Mouse (Mus musculus): ENCODE data around the gene Afap1l2. TPM values are rescaled to one million over a fixed set of nuclear protein-coding genes. Genes with fewer than 3 reads are reported as not detected.

Afap1l2 gene
- polyA plus RNA-seq, 1 experiment from 2014 or later, result 1.1 TPM

- DNase-seq (ENCODE audit: low spot score), result no peak
- peaks cover 5% of the 10 kb centered on the region; the same call in 1 of the 2 replicates for H3K4me1 ChIP-seq
- no peak overlapping the region for H3K27ac ChIP-seq
- no peaks in the 10 kb centered on the region for H3K9me3 ChIP-seq (replicated peaks)
- 89% methylated on average over 2 of the region's 2 CpGs for WGBS
- no peaks in the 10 kb centered on the region for H3K36me3 ChIP-seq
- H3K27me3 ChIP-seq (ENCODE audit: low read depth, poor library complexity, severe bottlenecking), result no peaks in the 10 kb centered on the region
- H3K4me3 ChIP-seq, result no peak overlapping the region
These were observed 49.0 kb downstream of the Afap1l2 start for GRCm38 (mm10) chr19:56959057-56959456.

GRCm38 (mm10) chr19:56958582-56959021, 49.4 kb downstream of the Afap1l2 start:
- Histone ChIP-seq H3K4me3 (no peak overlapping the region), H3K27me3 (ENCODE audit: low read depth, poor library complexity, severe bottlenecking) (no peaks in the 10 kb centered on the region), H3K9me3 (replicated peaks) (no peaks in the 10 kb centered on the region), H3K4me1 (peaks cover 2% of the 10 kb centered on the region; the same call in 1 of the 2 replicates), H3K36me3 (no peaks in the 10 kb centered on the region), H3K27ac (no peak overlapping the region)
- DNase-seq (ENCODE audit: low spot score), result no peak
- WGBS, result 59% methylated on average over 6 of the region's 6 CpGs

GRCm38 (mm10) chr19:56958011-56958410, 50.0 kb downstream of the Afap1l2 start:
- no peaks in the 10 kb centered on the region for H3K27me3 ChIP-seq (ENCODE audit: low read depth, poor library complexity, severe bottlenecking)
- no peaks in the 10 kb centered on the region for H3K36me3 ChIP-seq
- no peak for DNase-seq (ENCODE audit: low spot score)
- H3K9me3 ChIP-seq (replicated peaks), result no peaks in the 10 kb centered on the region
- 82% methylated on average over 4 of the region's 4 CpGs for WGBS
- H3K4me1 ChIP-seq, result peaks cover 2% of the 10 kb centered on the region; the same call in 1 of the 2 replicates
- H3K27ac ChIP-seq, result no peak overlapping the region
- H3K4me3 ChIP-seq, result no peak overlapping the region

GRCm38 (mm10) chr19:56955568-56956513, 52.2 kb downstream of the Afap1l2 start:
- Histone ChIP-seq H3K27ac (no peak overlapping the region), H3K4me3 (no peak overlapping the region), H3K9me3 (replicated peaks) (no peaks in the 10 kb centered on the region), H3K27me3 (ENCODE audit: low read depth, poor library complexity, severe bottlenecking) (no peaks in the 10 kb centered on the region), H3K36me3 (no peaks in the 10 kb centered on the region), H3K4me1 (peaks cover 2% of the 10 kb centered on the region; the same call in 1 of the 2 replicates)
- WGBS, result 81% methylated on average over 20 of the region's 20 CpGs
- no peak for DNase-seq (ENCODE audit: low spot score)

GRCm38 (mm10) chr19:56954857-56955256, 53.2 kb downstream of the Afap1l2 start:
- no peak for DNase-seq (ENCODE audit: low spot score)

GRCm38 (mm10) chr19:56953856-56954255, 54.2 kb downstream of the Afap1l2 start:
- Histone ChIP-seq H3K4me3 (no peak overlapping the region), H3K36me3 (no peaks in the 10 kb centered on the region), H3K9me3 (replicated peaks) (no peaks in the 10 kb centered on the region), H3K27me3 (ENCODE audit: low read depth, poor library complexity, severe bottlenecking) (no peaks in the 10 kb centered on the region), H3K4me1 (peaks cover 7% of the 10 kb centered on the region), H3K27ac (no peak overlapping the region)
- no peak for DNase-seq (ENCODE audit: low spot score)
- 84% methylated on average over 4 of the region's 4 CpGs for WGBS

More at GRCm38 (mm10) chr19:56954857-56955256, 53.2 kb downstream of the Afap1l2 start:
- Histone ChIP-seq H3K9me3 (replicated peaks) (no peaks in the 10 kb centered on the region), H3K4me3 (no peak overlapping the region), H3K4me1 (peaks cover 6% of the 10 kb centered on the region), H3K27ac (no peak overlapping the region), H3K36me3 (no peaks in the 10 kb centered on the region), H3K27me3 (ENCODE audit: low read depth, poor library complexity, severe bottlenecking) (no peaks in the 10 kb centered on the region)
- WGBS, result 92% methylated on average over 13 of the region's 13 CpGs

GRCm38 (mm10) chr19:56950818-56951217, 57.2 kb downstream of the Afap1l2 start:
- no peak overlapping the region for H3K4me3 ChIP-seq
- H3K27ac ChIP-seq, result no peak overlapping the region
- 82% methylated on average over 7 of the region's 7 CpGs for WGBS
- H3K27me3 ChIP-seq (ENCODE audit: low read depth, poor library complexity, severe bottlenecking), result no peaks in the 10 kb centered on the region
- H3K9me3 ChIP-seq (replicated peaks), result no peaks in the 10 kb centered on the region
- H3K4me1 ChIP-seq, result peaks cover 5% of the 10 kb centered on the region; the same call in 1 of the 2 replicates
- no peaks in the 10 kb centered on the region for H3K36me3 ChIP-seq
- DNase-seq (ENCODE audit: low spot score), result no peak

- no peak for DNase-seq (ENCODE audit: low spot score)
- H3K27me3 ChIP-seq (ENCODE audit: low read depth, poor library complexity, severe bottlenecking), result no peaks in the 10 kb centered on the region
- peaks cover 5% of the 10 kb centered on the region; the same call in 1 of the 2 replicates for H3K4me1 ChIP-seq
- H3K36me3 ChIP-seq, result no peaks in the 10 kb centered on the region
- H3K4me3 ChIP-seq, result no peak overlapping the region
- 74% methylated on average over 8 of the region's 8 CpGs for WGBS
- no peak overlapping the region for H3K27ac ChIP-seq
- H3K9me3 ChIP-seq (replicated peaks), result no peaks in the 10 kb centered on the region
These were observed 58.2 kb downstream of the Afap1l2 start for GRCm38 (mm10) chr19:56949868-56950267.

GRCm38 (mm10) chr19:56947971-56948610, 59.9 kb downstream of the Afap1l2 start:
- no peak for DNase-seq (ENCODE audit: low spot score)
- H3K36me3 ChIP-seq, result no peaks in the 10 kb centered on the region
- peaks cover 13% of the 10 kb centered on the region for H3K4me1 ChIP-seq
- H3K9me3 ChIP-seq (replicated peaks), result no peaks in the 10 kb centered on the region
- H3K4me3 ChIP-seq, result no peak overlapping the region
- H3K27ac ChIP-seq, result no peak overlapping the region
- 75% methylated on average over 6 of the region's 6 CpGs for WGBS
- H3K27me3 ChIP-seq (ENCODE audit: low read depth, poor library complexity, severe bottlenecking), result no peaks in the 10 kb centered on the region

- DNase-seq (ENCODE audit: low spot score), result no peak
- Histone ChIP-seq H3K9me3 (replicated peaks) (no peaks in the 10 kb centered on the region), H3K27ac (no peak overlapping the region), H3K27me3 (ENCODE audit: low read depth, poor library complexity, severe bottlenecking) (no peaks in the 10 kb centered on the region), H3K36me3 (no peaks in the 10 kb centered on the region), H3K4me1 (peaks cover 13% of the 10 kb centered on the region), H3K4me3 (no peak overlapping the region)
- WGBS, result 92% methylated on average over 3 of the region's 3 CpGs
These were observed 61.3 kb downstream of the Afap1l2 start for GRCm38 (mm10) chr19:56946727-56947126.

- no peaks in the 10 kb centered on the region for H3K27me3 ChIP-seq (ENCODE audit: low read depth, poor library complexity, severe bottlenecking)
- H3K4me1 ChIP-seq, result peaks cover 13% of the 10 kb centered on the region
- H3K9me3 ChIP-seq (replicated peaks), result no peaks in the 10 kb centered on the region
- WGBS, result 95% methylated on average over 7 of the region's 7 CpGs
- no peak overlapping the region for H3K27ac ChIP-seq
- no peak overlapping the region for H3K4me3 ChIP-seq
- DNase-seq (ENCODE audit: low spot score), result no peak
- no peaks in the 10 kb centered on the region for H3K36me3 ChIP-seq
These were observed 61.8 kb downstream of the Afap1l2 start for GRCm38 (mm10) chr19:56946277-56946676.

GRCm38 (mm10) chr19:56945621-56946020, 62.4 kb downstream of the Afap1l2 start:
- 84% methylated on average over 2 of the region's 2 CpGs for WGBS
- Histone ChIP-seq H3K27me3 (ENCODE audit: low read depth, poor library complexity, severe bottlenecking) (no peaks in the 10 kb centered on the region), H3K4me1 (peaks cover 13% of the 10 kb centered on the region), H3K9me3 (replicated peaks) (no peaks in the 10 kb centered on the region), H3K4me3 (no peak overlapping the region), H3K36me3 (no peaks in the 10 kb centered on the region), H3K27ac (no peak overlapping the region)
- no peak for DNase-seq (ENCODE audit: low spot score)

- Histone ChIP-seq H3K27ac (no peak overlapping the region), H3K36me3 (no peaks in the 10 kb centered on the region), H3K4me3 (no peak overlapping the region), H3K4me1 (peaks cover 9% of the 10 kb centered on the region; the same call in 1 of the 2 replicates), H3K9me3 (replicated peaks) (no peaks in the 10 kb centered on the region), H3K27me3 (ENCODE audit: low read depth, poor library complexity, severe bottlenecking) (no peaks in the 10 kb centered on the region)
- 93% methylated on average over 3 of the region's 3 CpGs for WGBS
- no peak for DNase-seq (ENCODE audit: low spot score)
These were observed 63.2 kb downstream of the Afap1l2 start for GRCm38 (mm10) chr19:56944826-56945225.
